Mouse (Mus musculus): ENCODE measurements around the gene Amotl1. TPM values are rescaled to one million over a fixed set of nuclear protein-coding genes. Genes with fewer than 3 reads are reported as not detected.

The Amotl1 gene
- total RNA-seq, 4 experiments from 2014 or later, result 19.7 to 25.3 (median 21.9) TPM

Other genes starting within 250 kb of the Amotl1 start
- gene Kdm4d, start 144.6 kb downstream of the Amotl1 start, total RNA-seq (2022), result 1 to 10 TPM; 2.0 to 2.9 (median 2.5) TPM
- 10 to 100 TPM; 80.2 to 94.8 (median 84.8) TPM for gene Cwc15, start 144.4 kb downstream of the Amotl1 start, total RNA-seq (2022)
- not detected for gene Piwil4, start 95.7 kb upstream of the Amotl1 start, total RNA-seq (2022)
- gene Fut4, start 107.3 kb upstream of the Amotl1 start, total RNA-seq (2022), result under 1 TPM; 0.15 to 0.32 (median 0.21) TPM
- gene 1700012B09Rik, start 126.0 kb upstream of the Amotl1 start, total RNA-seq (2022), result under 1 TPM in 1 of 4 experiments, not detected in 3; 0.59 TPM
- 10 to 100 TPM; 14.6 to 19.7 (median 16.2) TPM for gene Mre11a, start 139.6 kb upstream of the Amotl1 start, total RNA-seq (2022)
- 10 to 100 TPM; 13.2 to 15.8 (median 13.7) TPM for gene Ankrd49, start 139.8 kb upstream of the Amotl1 start, total RNA-seq (2022)
- 10 to 100 TPM; 29.1 to 36.2 (median 31.5) TPM for gene Gpr83, start 215.2 kb upstream of the Amotl1 start, total RNA-seq (2022)